Mouse (Mus musculus): ENCODE measurements around the gene Olfr516. TPM values are rescaled to one million over a fixed set of nuclear protein-coding genes. Genes with fewer than 3 reads are reported as not detected.

Olfr516 gene
- total RNA-seq (2023) = not detected

GRCm38 (mm10) chr7:108850429-108850828, at the start of gene Olfr516:
Olfr516 (minus strand) TSS chr7:108850529.

GRCm38 (mm10) chr7:108894320-108894719, 44.0 kb upstream of the Olfr516 start, which contains the start of gene Olfr519:
Olfr519 (minus strand) TSS chr7:108894420.

GRCm38 (mm10) chr7:108884906-108885305, 34.6 kb upstream of the Olfr516 start, which contains the start of gene Olfr518:
Olfr518 (minus strand) TSS chr7:108885006.

GRCm38 (mm10) chr7:108872279-108872678, 21.9 kb upstream of the Olfr516 start, which contains the start of gene Olfr517:
Olfr517 (minus strand) TSS chr7:108872379.

GRCm38 (mm10) chr7:108825897-108826296, 24.4 kb downstream of the Olfr516 start, which contains the start of gene Olfr514:
Olfr514 (minus strand) TSS chr7:108825997.

Other genes starting within 250 kb of the Olfr516 start
- not detected for gene Olfr506, start 239.7 kb downstream of the Olfr516 start, total RNA-seq (2023)
- gene Olfr507, start 228.7 kb downstream of the Olfr516 start, total RNA-seq (2023) = not detected
- gene Olfr508, start 220.5 kb downstream of the Olfr516 start, total RNA-seq (2023) = not detected
- not detected for gene Olfr509, start 198.6 kb downstream of the Olfr516 start, total RNA-seq (2023)
- not detected for gene Olfr510, start 184.1 kb downstream of the Olfr516 start, total RNA-seq (2023)
- not detected for gene Olfr512, start 137.2 kb downstream of the Olfr516 start, total RNA-seq (2023)
- not detected for gene Olfr513, start 99.6 kb downstream of the Olfr516 start, total RNA-seq (2023)
- not detected for gene Olfr514, start 24.5 kb downstream of the Olfr516 start, total RNA-seq (2023)
- gene Olfr517, start 21.9 kb upstream of the Olfr516 start, total RNA-seq (2023) = not detected
- not detected for gene Olfr518, start 34.5 kb upstream of the Olfr516 start, total RNA-seq (2023)
- gene Olfr519, start 43.9 kb upstream of the Olfr516 start, total RNA-seq (2023) = not detected
- gene Nlrp10, start 79.6 kb upstream of the Olfr516 start, total RNA-seq (2023) = under 1 TPM; 0.20 to 0.42 TPM
- 100 to 1,000 TPM; 106 to 125 TPM for gene Eif3f, start 83.9 kb upstream of the Olfr516 start, total RNA-seq (2023)
- gene Tub, start 99.8 kb upstream of the Olfr516 start, total RNA-seq (2023) = under 1 TPM in 1 of 2 experiments, not detected in 1; 0.24 TPM
- gene Ric3, start 232.8 kb upstream of the Olfr516 start, total RNA-seq (2023) = under 1 TPM; 0.60 to 0.66 TPM